Mouse (Mus musculus): Measurements from ENCODE around the gene Themis.

DNA sequence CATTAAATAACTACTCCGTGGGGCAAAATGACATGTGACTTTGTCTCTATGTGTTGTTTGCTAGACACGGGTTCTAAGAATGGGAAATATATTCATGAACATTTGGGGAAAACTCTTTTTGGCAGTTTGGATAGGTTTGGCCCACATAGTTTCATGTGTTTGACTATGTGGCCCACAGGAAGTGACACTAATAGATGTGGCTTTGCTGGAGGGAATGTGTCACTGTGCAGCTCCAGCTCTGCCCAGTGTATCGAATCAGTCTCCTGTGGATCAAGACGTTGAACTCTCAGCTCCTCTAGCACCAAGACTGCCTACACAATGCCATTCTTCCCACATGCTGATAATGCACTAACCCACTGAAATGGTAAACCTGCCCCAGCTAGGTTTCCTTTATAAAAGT, 148.0 kb downstream of the Themis start:
- TF ChIP-seq CTCF (IDR thresholded peaks at IDR 0.05; ENCODE audit: extremely low read depth, insufficient read depth, insufficient read length, insufficient replicate concordance): no peak
- TF ChIP-seq POLR2A (IDR thresholded peaks at IDR 0.05; ENCODE audit: low read depth, low read length): no peak

All from spleen, adult 2 months (tissue).